Mouse (Mus musculus) lung, embryonic 14.5 days (tissue): ENCODE data around the gene Cd300lg. TPM values are rescaled to one million over a fixed set of nuclear protein-coding genes. Genes with fewer than 3 reads are reported as not detected.

Experiments used
- ATAC-seq: fragments of 200-750 bp; cut with Nextera tagmentation; 2 replicates; pipeline ENCODE4 v1.8.0; 2017; ENCODE audit warnings: mild to moderate bottlenecking, moderate TSS enrichment, moderate library complexity; ENCODE audit not compliant: insufficient read depth
- DNase-seq: peaks from one replicate; pipeline ENCODE4 v3.0.0-alpha.2; 2015
- H3K27ac ChIP-seq: fragments of 300-500 bp; sonication (generic); 2 replicates; pipeline ENCODE4 v1.5.1; 2014; ENCODE audit warnings: low read depth, mild to moderate bottlenecking, moderate library complexity
- H3K27me3 ChIP-seq: fragments of 300-500 bp; sonication (generic); 2 replicates; pipeline ENCODE4 v1.6.1; 2014; ENCODE audit warnings: low read length, control low read depth; ENCODE audit not compliant: insufficient read depth
- H3K36me3 ChIP-seq: fragments of 300-500 bp; sonication (generic); 2 replicates; pipeline ENCODE4 v1.6.1; 2014; ENCODE audit warnings: control low read depth; ENCODE audit not compliant: insufficient read depth
- H3K4me1 ChIP-seq: fragments of 300-500 bp; sonication (generic); 2 replicates; pipeline ENCODE4 v1.6.1; 2014; ENCODE audit warnings: antibody characterized with exemption, control low read depth; ENCODE audit not compliant: insufficient read depth
- H3K4me2 ChIP-seq: fragments of 300-500 bp; sonication (generic); 2 replicates; pipeline ENCODE4 v1.6.1; 2014; ENCODE audit warnings: mild to moderate bottlenecking
- H3K4me3 ChIP-seq: fragments of 300-500 bp; sonication (generic); 2 replicates; pipeline ENCODE4 v1.5.1; 2014; ENCODE audit warnings: low read depth, low read length
- H3K9ac ChIP-seq: fragments of 300-500 bp; sonication (generic); 2 replicates; pipeline ENCODE4 v1.6.1; 2014
- H3K9me3 ChIP-seq: fragments of 300-500 bp; sonication (generic); 2 replicates; pipeline ENCODE4 v1.6.1; 2016; ENCODE audit warnings: low read depth, low read length, control low read depth
- CTCF ChIP-seq: IDR thresholded peaks from 2 replicates; pipeline ENCODE4 v1.5.1; 2016; ENCODE audit warnings: antibody characterized with exemption, low read depth
- WGBS: fragments of 180-500 bp; shearing (Covaris S2); extraction: QIAGEN DNeasy Blood & Tissue Kit; methylation state at CpG from one replicate; pipeline ENCODE4 v1.1.7; 2014; 5-methylcytosine and 5-hydroxymethylcytosine counted together
- polyA plus RNA-seq: library from polyadenylated mRNA; unstranded; fragments of >200 nt; fragmentation: Nextera tagmentation; extraction: Ambion mirVana; gene quantifications from 2 replicates; pipeline ENCODE4 v1.2.1, GENCODE M21; 2014

The Cd300lg gene
- polyA plus RNA-seq, 1 experiment from 2014 or later, result 0.17 TPM

DNA sequence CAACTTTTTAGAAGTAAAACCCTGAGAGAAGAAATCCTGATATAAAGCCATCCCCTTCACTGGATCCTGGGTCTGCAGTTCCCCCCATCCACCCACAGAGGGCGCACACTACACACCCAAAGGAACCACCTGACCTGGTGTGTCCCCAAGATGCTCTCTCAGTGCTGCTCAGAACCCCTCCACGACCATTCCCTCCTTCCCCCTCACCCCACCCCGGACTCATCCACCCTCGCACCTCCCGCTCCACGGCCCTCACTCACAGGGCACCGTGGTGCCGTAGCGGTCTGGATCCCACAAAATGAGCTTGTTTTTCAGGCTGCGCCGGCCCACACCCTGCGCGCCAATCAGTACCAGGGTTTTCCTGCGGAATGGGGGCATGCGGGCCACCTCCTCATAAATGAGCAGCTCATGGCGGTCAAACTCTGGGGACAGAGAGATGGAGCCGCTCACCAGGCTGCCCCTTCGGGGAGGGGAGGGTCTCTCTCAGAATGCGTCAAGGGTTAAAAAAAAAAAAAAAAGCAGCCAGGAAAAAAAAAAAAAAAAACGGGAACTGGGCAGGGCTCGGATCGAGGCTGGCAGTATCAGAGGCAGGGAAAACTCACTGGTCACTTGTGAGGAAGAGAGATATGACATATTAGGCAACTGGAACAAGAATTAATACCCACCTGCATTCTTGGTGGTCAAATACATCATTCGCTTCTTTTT lies 20.1 kb downstream of the Cd300lg start:
- no peak overlapping the region for H3K27ac ChIP-seq
- no peaks in the 10 kb centered on the region for H3K9me3 ChIP-seq
- H3K4me1 ChIP-seq, result no peaks in the 10 kb centered on the region
- H3K4me3 ChIP-seq, result peak overlapping the region; percentile 26
- WGBS, result 5% methylated on average over 23 of the region's 23 CpGs
- DNase-seq (peak; percentile 89), ATAC-seq (peak; percentile 63; the same call in 1 of the 2 replicates)
- H3K27me3 ChIP-seq, result no peaks in the 10 kb centered on the region
- H3K36me3 ChIP-seq, result 0 out of 2 replicates have a peak, but pooled peaks cover 28% of the 10 kb centered on the region
- H3K9ac ChIP-seq, result peak overlapping the region; percentile 28; the same call in 1 of the 2 replicates
- H3K4me2 ChIP-seq, result peak overlapping the region; percentile 83
- peak; percentile 98 for TF ChIP-seq CTCF

DNA sequence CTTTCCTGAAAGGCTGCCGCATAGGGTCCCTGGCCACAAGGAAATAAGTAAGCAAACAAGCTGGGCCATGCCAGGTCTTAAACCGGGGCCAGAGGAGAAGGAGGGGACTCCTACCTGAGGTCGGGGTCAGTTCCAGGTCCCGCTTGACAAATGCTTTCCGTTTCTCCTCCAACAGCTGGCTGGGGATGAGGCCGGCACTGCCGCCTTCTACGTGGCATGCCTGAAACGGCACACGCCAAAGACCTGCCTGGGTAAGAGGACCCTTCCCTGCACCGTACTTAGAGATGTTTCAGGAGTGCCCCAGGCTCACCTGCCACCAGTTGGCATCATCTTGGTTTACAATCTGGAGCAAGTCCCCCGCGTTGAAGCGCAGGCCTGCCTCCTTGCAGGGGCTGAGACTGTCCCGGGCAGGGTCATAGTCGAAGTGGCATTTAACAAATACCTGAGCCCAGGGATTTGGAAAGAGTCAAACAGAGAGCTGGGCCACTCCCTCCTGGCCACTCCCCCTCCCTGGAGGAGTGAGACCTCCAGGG lies 20.7 kb downstream of the Cd300lg start:
- no peaks in the 10 kb centered on the region for H3K4me1 ChIP-seq
- ATAC-seq, result no peak
- H3K4me2 ChIP-seq, result peak overlapping the region; percentile 83

DNA sequence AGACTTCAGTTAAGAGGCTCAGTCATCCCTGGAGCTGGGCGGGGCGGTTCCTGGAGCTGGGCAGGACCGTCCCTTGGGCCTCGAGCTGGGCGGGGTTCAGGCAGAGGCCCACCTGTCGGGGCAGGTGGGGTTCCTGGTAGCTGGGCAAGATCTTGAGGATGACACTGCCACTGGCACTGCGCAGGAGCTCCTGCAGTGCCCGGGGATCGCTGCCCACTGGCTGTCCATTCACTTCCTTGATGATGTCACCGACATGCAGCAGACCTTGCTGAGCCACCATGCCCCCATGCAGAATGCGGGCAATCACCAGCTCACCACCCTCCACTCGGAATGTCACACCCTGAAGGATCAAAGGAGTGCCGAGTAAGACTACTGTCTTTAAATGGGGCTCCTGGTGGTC lies 21.8 kb downstream of the Cd300lg start:
- 75% methylated on average over 13 of the region's 13 CpGs for WGBS
- Histone ChIP-seq H3K36me3 (0 out of 2 replicates have a peak, but pooled peaks cover 28% of the 10 kb centered on the region), H3K4me1 (no peaks in the 10 kb centered on the region), H3K9me3 (no peaks in the 10 kb centered on the region), H3K9ac (no peak overlapping the region), H3K4me3 (no peak overlapping the region), H3K4me2 (no peak overlapping the region), H3K27me3 (no peaks in the 10 kb centered on the region), H3K27ac (no peak overlapping the region)
- TF ChIP-seq CTCF, result no peak
- ATAC-seq (no peak), DNase-seq (no peak)

More for the DNA sequence above, 20.7 kb downstream of the Cd300lg start:
- Histone ChIP-seq H3K27ac (no peak overlapping the region), H3K9ac (no peak overlapping the region), H3K9me3 (no peaks in the 10 kb centered on the region), H3K36me3 (0 out of 2 replicates have a peak, but pooled peaks cover 28% of the 10 kb centered on the region), H3K27me3 (no peaks in the 10 kb centered on the region), H3K4me3 (no peak overlapping the region)
- 28% methylated on average over 16 of the region's 16 CpGs for WGBS
- no peak for TF ChIP-seq CTCF
- DNase-seq, result no peak

DNA sequence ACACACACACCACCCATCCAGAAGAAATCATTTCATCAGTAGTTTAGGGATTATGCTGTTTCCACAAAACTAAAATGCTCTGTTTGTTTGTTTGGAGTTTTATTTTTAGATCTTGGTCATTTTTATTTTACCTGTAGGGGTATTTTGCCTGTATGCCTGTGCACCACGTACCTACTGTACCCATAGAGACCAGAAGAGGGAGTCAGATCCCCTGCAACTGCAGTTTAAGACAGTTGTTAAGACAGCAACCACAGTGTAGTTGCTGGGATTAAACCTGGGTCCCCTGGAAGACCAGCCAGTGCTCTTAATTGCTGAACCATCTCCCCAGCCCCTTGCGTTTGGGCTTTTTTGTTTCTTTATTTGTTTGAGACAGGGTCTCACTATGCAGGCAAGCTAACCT lies 27.7 kb downstream of the Cd300lg start:
- H3K4me1 ChIP-seq, result 0 out of 2 replicates have a peak, but pooled peaks cover 3% of the 10 kb centered on the region

DNA sequence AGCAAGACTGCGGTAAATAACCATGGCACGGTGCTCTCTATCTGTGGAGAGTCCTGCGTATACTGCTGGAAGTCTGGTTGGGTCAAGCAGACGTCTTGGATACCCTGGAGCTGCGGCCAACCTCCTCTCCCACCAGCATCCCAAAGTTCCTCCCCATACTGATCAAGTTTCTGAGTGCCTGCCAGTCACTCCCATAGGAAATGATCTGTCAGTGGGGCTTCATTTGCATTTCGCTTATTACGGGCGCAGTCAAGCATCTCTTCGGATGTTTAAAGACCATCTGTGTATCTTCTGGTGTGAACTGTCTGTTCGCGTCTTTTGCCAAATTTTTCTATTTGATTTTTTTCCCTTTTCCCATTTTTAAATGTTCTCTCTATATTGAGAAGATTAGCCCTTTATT lies 28.3 kb downstream of the Cd300lg start:
- no peaks in the 10 kb centered on the region for H3K27me3 ChIP-seq
- H3K4me2 ChIP-seq, result no peak overlapping the region
- no peaks in the 10 kb centered on the region for H3K9me3 ChIP-seq
- 53% methylated on average over 11 of the region's 11 CpGs for WGBS
- DNase-seq (no peak), ATAC-seq (no peak)
- TF ChIP-seq CTCF, result no peak
- H3K27ac ChIP-seq, result no peak overlapping the region
- no peaks in the 10 kb centered on the region for H3K36me3 ChIP-seq
- no peak overlapping the region for H3K9ac ChIP-seq
- H3K4me3 ChIP-seq, result no peak overlapping the region
- 0 out of 2 replicates have a peak, but pooled peaks cover 3% of the 10 kb centered on the region for H3K4me1 ChIP-seq

More for the DNA sequence above, 27.7 kb downstream of the Cd300lg start:
- peak; percentile 55 for TF ChIP-seq CTCF
- no peak overlapping the region for H3K9ac ChIP-seq
- peak; percentile 46 for DNase-seq
- no peaks in the 10 kb centered on the region for H3K27me3 ChIP-seq
- no peak overlapping the region for H3K4me3 ChIP-seq
- no peak overlapping the region for H3K27ac ChIP-seq
- ATAC-seq, result no peak
- no peak overlapping the region for H3K4me2 ChIP-seq
- no peaks in the 10 kb centered on the region for H3K9me3 ChIP-seq
- 43% methylated on average over 2 of the region's 2 CpGs for WGBS
- 0 out of 2 replicates have a peak, but pooled peaks cover 4% of the 10 kb centered on the region for H3K36me3 ChIP-seq

DNA sequence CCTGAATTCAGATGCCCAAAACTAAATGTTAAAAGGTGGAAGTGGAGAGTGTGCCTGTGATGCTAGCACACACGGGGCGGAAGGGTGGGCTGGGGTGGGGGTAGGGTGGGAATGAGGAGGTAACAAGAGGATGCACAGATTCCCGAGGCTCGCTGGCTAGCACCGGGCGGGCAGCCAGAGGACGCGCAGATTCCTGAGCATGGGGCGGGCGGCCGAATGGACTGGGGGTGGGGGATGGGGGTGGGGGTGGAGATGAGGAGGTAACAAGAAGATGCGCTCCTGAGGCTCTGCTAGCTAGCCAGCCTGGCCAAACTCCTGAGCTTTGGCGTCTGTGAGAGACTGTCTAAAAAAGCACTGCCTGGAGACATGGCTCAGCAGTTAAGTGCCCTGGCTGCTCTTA lies 29.1 kb downstream of the Cd300lg start:
- no peaks in the 10 kb centered on the region for H3K36me3 ChIP-seq
- peak; percentile 65; the same call in 1 of the 2 replicates for ATAC-seq
- 0 out of 2 replicates have a peak, but pooled peaks cover 3% of the 10 kb centered on the region for H3K4me1 ChIP-seq
- H3K9me3 ChIP-seq, result no peaks in the 10 kb centered on the region
- no peak for TF ChIP-seq CTCF
- H3K4me3 ChIP-seq, result no peak overlapping the region
- no peak overlapping the region for H3K9ac ChIP-seq
- H3K4me2 ChIP-seq, result peak overlapping the region; percentile 51
- no peak overlapping the region for H3K27ac ChIP-seq
- peak; percentile 74 for DNase-seq
- WGBS, result 2% methylated on average over 13 of the region's 13 CpGs
- H3K27me3 ChIP-seq, result no peaks in the 10 kb centered on the region

DNA sequence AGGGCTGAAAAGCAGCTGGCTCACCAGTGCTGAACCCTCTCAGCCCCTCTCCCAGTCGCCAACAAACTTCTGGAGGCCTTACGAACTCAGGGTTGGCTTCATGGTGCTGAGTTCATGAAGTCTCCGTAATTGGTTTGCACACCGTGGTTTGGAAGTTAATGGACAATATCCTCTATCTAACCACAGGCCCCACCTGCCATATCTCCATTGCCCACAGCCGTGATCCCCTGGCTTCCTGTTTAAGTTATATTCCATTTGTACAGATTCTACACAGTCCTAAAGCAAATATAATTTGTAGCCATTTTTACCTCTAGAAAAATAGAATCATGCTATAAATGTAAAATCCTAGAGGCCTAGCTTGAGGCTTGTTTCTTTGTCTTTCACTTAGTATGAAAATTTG lies 31.4 kb downstream of the Cd300lg start:
- no peak overlapping the region for H3K4me3 ChIP-seq
- H3K9me3 ChIP-seq, result no peaks in the 10 kb centered on the region
- DNase-seq (no peak), ATAC-seq (no peak)
- H3K9ac ChIP-seq, result no peak overlapping the region
- no peaks in the 10 kb centered on the region; the same call in 1 of the 2 replicates for H3K36me3 ChIP-seq
- H3K4me2 ChIP-seq, result no peak overlapping the region
- 0 out of 2 replicates have a peak, but pooled peaks cover 3% of the 10 kb centered on the region for H3K4me1 ChIP-seq
- no peak overlapping the region for H3K27ac ChIP-seq
- TF ChIP-seq CTCF, result no peak
- 67% methylated on average over 5 of the region's 5 CpGs for WGBS
- no peaks in the 10 kb centered on the region for H3K27me3 ChIP-seq
